9 mouse cellular contexts compared by ENCODE assay signal in genomic region chr17:26972107-26972506, GRCm38 (mm10). TPM values are rescaled to one million over a fixed set of nuclear protein-coding genes. Genes with fewer than 3 reads are reported as not detected.
DNase-seq lines count a peak whose midpoint lies in the region; ATAC-seq and TF ChIP-seq lines count a peak whose summit lies in the region.
"Had no signal": no experiment of that assay in that cellular context is flagged by ENCODE, and none has a peak within 500 bp of the region (broad histone marks: within the 10 kb centered on the region; RNA-seq: fewer than 3 reads in every experiment).

No protein-coding gene starts in this region.

- peaks cover 14% of the 10 kb centered on the region for H3K4me1 ChIP-seq in heart, postnatal 0 days (ENCODE audit: control insufficient read depth, insufficient read depth)
- H3K4me1 ChIP-seq in bone marrow macrophage, adult 2 months (ENCODE audit: control insufficient read depth, insufficient read depth, low read length), result peaks cover 11% of the 10 kb centered on the region
- H3K4me1 ChIP-seq in hindbrain, embryonic 15.5 days (replicated peaks), result peaks cover 54% of the 10 kb centered on the region
- H3K4me1 ChIP-seq in midbrain, embryonic 13.5 days (replicated peaks), result peaks cover 54% of the 10 kb centered on the region

- WGBS in heart, postnatal 0 days, result 3% methylated on average over 3 of the region's 3 CpGs
- WGBS in hindbrain, embryonic 15.5 days, result 1% methylated on average over 3 of the region's 3 CpGs
- WGBS in midbrain, embryonic 13.5 days, result 7% methylated on average over 3 of the region's 3 CpGs

- peak overlapping the region; percentile 88 for H3K4me2 ChIP-seq in heart, postnatal 0 days (ENCODE audit: low read depth, low read length)
- peak overlapping the region; percentile 94 for H3K4me2 ChIP-seq in hindbrain, embryonic 15.5 days
- peak overlapping the region; percentile 86 for H3K4me2 ChIP-seq in midbrain, embryonic 13.5 days (replicated peaks)

- H3K27me3 ChIP-seq in heart, postnatal 0 days (ENCODE audit: control insufficient read depth, insufficient read depth, low read length), result no peaks in the 10 kb centered on the region
- H3K27me3 ChIP-seq in hindbrain, embryonic 15.5 days, result no peaks in the 10 kb centered on the region
- no peaks in the 10 kb centered on the region for H3K27me3 ChIP-seq in midbrain, embryonic 13.5 days
- H3K27me3 ChIP-seq: Patski had no signal

- peak overlapping the region; percentile 73 for H3K9ac ChIP-seq in heart, postnatal 0 days (replicated peaks; ENCODE audit: low read depth, low read length)
- peak overlapping the region; percentile 80 for H3K9ac ChIP-seq in hindbrain, embryonic 15.5 days
- H3K9ac ChIP-seq in midbrain, embryonic 13.5 days (replicated peaks), result peak overlapping the region; percentile 73

- TF ChIP-seq CTCF in heart, postnatal 0 days (IDR thresholded peaks at IDR 0.05; ENCODE audit: low read depth), result no peak
- no peak for TF ChIP-seq CTCF in bone marrow macrophage, adult 2 months (IDR thresholded peaks at IDR 0.05; ENCODE audit: low read depth, low read length)

- no peak for ATAC-seq in heart, postnatal 0 days (ENCODE audit: insufficient read depth, low read depth)
- no peak for ATAC-seq in hindbrain, embryonic 15.5 days (ENCODE audit: low FRiP score, low read depth)
- ATAC-seq in midbrain, embryonic 13.5 days, result no peak
- ATAC-seq in CD4-positive, CD25-positive, alpha-beta regulatory T cell, adult 4 months, result no peak

- no peak for DNase-seq in heart, postnatal 0 days (ENCODE audit: low spot score)
- DNase-seq in heart, adult 11 months, result no peak
- DNase-seq in right cerebral cortex, postnatal 14 days, result no peak
- DNase-seq in spleen, postnatal 14 days (ENCODE audit: low spot score in 2 of 2), result no peak

- no peaks in the 10 kb centered on the region for H3K9me3 ChIP-seq in heart, postnatal 0 days (replicated peaks; ENCODE audit: control insufficient read depth, low read length)
- no peaks in the 10 kb centered on the region for H3K9me3 ChIP-seq in hindbrain, embryonic 15.5 days
- H3K9me3 ChIP-seq in midbrain, embryonic 13.5 days, result no peaks in the 10 kb centered on the region

- TF ChIP-seq EP300 in heart, postnatal 0 days (IDR thresholded peaks at IDR 0.05; ENCODE audit: low read depth), result no peak

- H3K4me3 ChIP-seq in heart, postnatal 0 days (ENCODE audit: low read depth, low read length), result peak overlapping the region; percentile 69
- peak overlapping the region; percentile 96 for H3K4me3 ChIP-seq in bone marrow macrophage, adult 2 months (ENCODE audit: insufficient read depth, low read length)
- H3K4me3 ChIP-seq in hindbrain, embryonic 15.5 days, result peak overlapping the region; percentile 86
- peak overlapping the region; percentile 75 for H3K4me3 ChIP-seq in midbrain, embryonic 13.5 days (replicated peaks)

- peak overlapping the region; percentile 76 for H3K27ac ChIP-seq in heart, postnatal 0 days (ENCODE audit: low read depth)
- H3K27ac ChIP-seq in bone marrow macrophage, adult 2 months (ENCODE audit: insufficient read depth, low read depth, low read length), result peak overlapping the region; percentile 48; the same call in 1 of the 2 replicates
- peak overlapping the region; percentile 84 for H3K27ac ChIP-seq in hindbrain, embryonic 15.5 days (replicated peaks)
- peak overlapping the region; percentile 67 for H3K27ac ChIP-seq in midbrain, embryonic 13.5 days

- no peak for TF ChIP-seq POLR2A in bone marrow macrophage, adult 2 months (IDR thresholded peaks at IDR 0.05; ENCODE audit: borderline replicate concordance, low read depth, low read length)

- H3K36me3 ChIP-seq in heart, postnatal 0 days (replicated peaks; ENCODE audit: control insufficient read depth, insufficient read depth, low read length), result peaks cover 26% of the 10 kb centered on the region
- H3K36me3 ChIP-seq in hindbrain, embryonic 15.5 days, result peaks cover 48% of the 10 kb centered on the region
- H3K36me3 ChIP-seq in midbrain, embryonic 13.5 days, result peaks cover 63% of the 10 kb centered on the region

RNA-seq across cellular contexts. Expression of gene Zbtb9, which starts 0.9 kb away (rescaled TPM):
- 4.0 and 10.9 TPM in 2 replicates for total RNA-seq in heart, postnatal 0 days (2014; rRNA removed; ENCODE audit: low replicate concordance)
- polyA plus RNA-seq in heart, postnatal 0 days (2015; fragmentation: Nextera tagmentation; extraction: Ambion mirVana), result 5.0 and 5.4 TPM in 2 replicates
- polyA plus RNA-seq in bone marrow macrophage, adult 2 months (2012; ENCODE audit: insufficient read depth, insufficient read length, missing spikeins), result 10.4 TPM in 2 replicates
- polyA plus RNA-seq in hindbrain, embryonic 15.5 days (2015; fragmentation: Nextera tagmentation; extraction: Ambion mirVana), result 14.6 and 14.7 TPM in 2 replicates
- 18.9 and 20.8 TPM in 2 replicates for polyA plus RNA-seq in midbrain, embryonic 13.5 days (2015; fragmentation: Nextera tagmentation; extraction: Ambion mirVana)
- polyA plus RNA-seq in CD4-positive, CD25-positive, alpha-beta regulatory T cell, adult 4 months (2017; shearing (Covaris generic)), result 10 to 100 TPM; 11.5 to 15.6 TPM

RNA-seq across cellular contexts. Expression of gene Syngap1, which starts 31.1 kb away (rescaled TPM):
- total RNA-seq in heart, postnatal 0 days (2014; rRNA removed; ENCODE audit: low replicate concordance), result 4.3 and 6.6 TPM in 2 replicates
- 0.41 and 0.45 TPM in 2 replicates for polyA plus RNA-seq in heart, postnatal 0 days (2015; fragmentation: Nextera tagmentation; extraction: Ambion mirVana)
- 2.4 and 3.5 TPM in 2 replicates for polyA plus RNA-seq in bone marrow macrophage, adult 2 months (2012; ENCODE audit: insufficient read depth, insufficient read length, missing spikeins)
- 4.7 and 5.1 TPM in 2 replicates for polyA plus RNA-seq in hindbrain, embryonic 15.5 days (2015; fragmentation: Nextera tagmentation; extraction: Ambion mirVana)
- polyA plus RNA-seq in midbrain, embryonic 13.5 days (2015; fragmentation: Nextera tagmentation; extraction: Ambion mirVana), result 5.0 and 6.2 TPM in 2 replicates
- polyA plus RNA-seq in CD4-positive, CD25-positive, alpha-beta regulatory T cell, adult 4 months (2017; shearing (Covaris generic)), result not detected

RNA-seq across cellular contexts. Expression of gene Cuta, which starts 32.7 kb away (rescaled TPM):
- 80.2 and 107 TPM in 2 replicates for total RNA-seq in heart, postnatal 0 days (2014; rRNA removed; ENCODE audit: low replicate concordance)
- 180 and 193 TPM in 2 replicates for polyA plus RNA-seq in heart, postnatal 0 days (2015; fragmentation: Nextera tagmentation; extraction: Ambion mirVana)
- 120 and 134 TPM in 2 replicates for polyA plus RNA-seq in bone marrow macrophage, adult 2 months (2012; ENCODE audit: insufficient read depth, insufficient read length, missing spikeins)
- 134 and 138 TPM in 2 replicates for polyA plus RNA-seq in hindbrain, embryonic 15.5 days (2015; fragmentation: Nextera tagmentation; extraction: Ambion mirVana)
- polyA plus RNA-seq in midbrain, embryonic 13.5 days (2015; fragmentation: Nextera tagmentation; extraction: Ambion mirVana), result 145 and 148 TPM in 2 replicates
- polyA plus RNA-seq in CD4-positive, CD25-positive, alpha-beta regulatory T cell, adult 4 months (2017; shearing (Covaris generic)), result 100 to 1,000 TPM; 153 to 166 TPM

RNA-seq across cellular contexts. Expression of gene Phf1, which starts 39.3 kb away (rescaled TPM):
- total RNA-seq in heart, postnatal 0 days (2014; rRNA removed; ENCODE audit: low replicate concordance), result 13.7 and 16.3 TPM in 2 replicates
- polyA plus RNA-seq in heart, postnatal 0 days (2015; fragmentation: Nextera tagmentation; extraction: Ambion mirVana), result 6.3 and 7.2 TPM in 2 replicates
- 32.1 and 34.3 TPM in 2 replicates for polyA plus RNA-seq in bone marrow macrophage, adult 2 months (2012; ENCODE audit: insufficient read depth, insufficient read length, missing spikeins)
- polyA plus RNA-seq in hindbrain, embryonic 15.5 days (2015; fragmentation: Nextera tagmentation; extraction: Ambion mirVana), result 32.3 and 34.7 TPM in 2 replicates
- polyA plus RNA-seq in midbrain, embryonic 13.5 days (2015; fragmentation: Nextera tagmentation; extraction: Ambion mirVana), result 13.6 and 17.7 TPM in 2 replicates
- 10 to 100 TPM; 11.1 to 12.1 TPM for polyA plus RNA-seq in CD4-positive, CD25-positive, alpha-beta regulatory T cell, adult 4 months (2017; shearing (Covaris generic))

RNA-seq across cellular contexts. Expression of gene Kifc5b, which starts 55.2 kb away (rescaled TPM):
- 4.5 and 4.8 TPM in 2 replicates for total RNA-seq in heart, postnatal 0 days (2014; rRNA removed; ENCODE audit: low replicate concordance)
- 0.93 and 1.5 TPM in 2 replicates for polyA plus RNA-seq in heart, postnatal 0 days (2015; fragmentation: Nextera tagmentation; extraction: Ambion mirVana)
- polyA plus RNA-seq in bone marrow macrophage, adult 2 months (2012; ENCODE audit: insufficient read depth, insufficient read length, missing spikeins), result 8.3 and 11.0 TPM in 2 replicates
- polyA plus RNA-seq in hindbrain, embryonic 15.5 days (2015; fragmentation: Nextera tagmentation; extraction: Ambion mirVana), result 3.4 and 3.7 TPM in 2 replicates
- polyA plus RNA-seq in midbrain, embryonic 13.5 days (2015; fragmentation: Nextera tagmentation; extraction: Ambion mirVana), result 4.2 and 4.4 TPM in 2 replicates
- 1 to 10 TPM; 1.4 to 3.3 TPM for polyA plus RNA-seq in CD4-positive, CD25-positive, alpha-beta regulatory T cell, adult 4 months (2017; shearing (Covaris generic))
